Mouse (Mus musculus) embryonic stem cell, embryonic (primary cell): ENCODE measurements around the gene Lce1a2.
"Not testable (repeated sequence)": the region's sequence is repeated elsewhere in the genome, so short reads cannot be mapped to it uniquely, and the experiment has no call there.

Experiments
- CTCF ChIA-PET, 4 experiments: fragments of 300-600 bp in 2 of 4; fragments of 350-600 bp in 2 of 4; sonication (Branson Sonifier 250); formaldehyde crosslinking; loops; one replicate each; lab custom pipeline; 2022; ENCODE audit warnings: inconsistent platforms in 2 of 4; lab: Charles Lee
- POLR2A ChIA-PET, 4 experiments: fragments of 300-600 bp in 2 of 4; fragments of 350-600 bp in 2 of 4; sonication (Branson Sonifier 250); formaldehyde crosslinking; loops; one replicate each; lab custom pipeline; 2022; ENCODE audit warnings: antibody characterized with exemption in 4 of 4, inconsistent platforms in 1 of 4; lab: Charles Lee

The Lce1a2 gene

DNA sequence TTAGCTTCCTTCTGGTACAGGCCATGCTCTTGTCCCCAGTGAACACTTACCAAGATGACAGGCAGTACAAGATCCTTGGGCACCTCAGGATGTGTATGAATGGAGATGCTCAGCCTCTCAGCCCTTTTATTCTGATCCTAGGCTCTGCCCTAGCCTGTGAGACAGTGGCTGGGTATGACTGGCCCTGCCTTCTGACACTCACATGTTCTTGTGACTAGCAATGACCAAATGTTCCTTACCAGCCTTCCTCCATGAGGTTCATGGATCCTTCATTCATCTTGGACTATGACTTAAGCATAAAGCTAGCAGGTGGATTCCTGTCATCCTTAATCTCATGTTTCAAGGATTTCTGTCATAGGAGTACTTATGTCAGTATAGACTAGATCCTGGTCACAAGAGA, at the start of gene Lce1a2:
TSS of gene Lce1a2 (minus strand) at position 101 of the 400 bp plus-strand sequence.
- POLR2A ChIA-PET, result no interaction called here
- CTCF ChIA-PET, result no interaction called here

DNA sequence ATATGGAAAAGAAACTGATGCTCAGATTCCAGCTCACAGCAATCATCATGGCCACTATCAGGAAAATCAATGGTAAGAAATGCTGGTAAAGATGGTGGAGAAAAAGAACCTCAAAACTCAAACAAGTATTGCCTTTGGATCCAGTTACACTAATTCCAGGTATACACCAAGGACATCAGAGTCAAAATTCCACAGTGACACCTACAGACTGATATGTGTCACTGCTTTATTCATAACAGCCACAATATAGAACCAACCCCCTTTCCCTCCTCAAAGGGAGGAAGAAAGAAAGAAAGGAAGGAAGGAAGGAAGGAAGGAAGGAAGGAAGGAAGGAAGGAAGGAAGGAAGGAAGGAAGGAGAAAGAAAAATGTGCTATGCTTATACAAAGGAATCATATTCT, 45.0 kb upstream of the Lce1a2 start:
- ChIA-PET CTCF (no interaction called here), POLR2A (no interaction called here)

DNA sequence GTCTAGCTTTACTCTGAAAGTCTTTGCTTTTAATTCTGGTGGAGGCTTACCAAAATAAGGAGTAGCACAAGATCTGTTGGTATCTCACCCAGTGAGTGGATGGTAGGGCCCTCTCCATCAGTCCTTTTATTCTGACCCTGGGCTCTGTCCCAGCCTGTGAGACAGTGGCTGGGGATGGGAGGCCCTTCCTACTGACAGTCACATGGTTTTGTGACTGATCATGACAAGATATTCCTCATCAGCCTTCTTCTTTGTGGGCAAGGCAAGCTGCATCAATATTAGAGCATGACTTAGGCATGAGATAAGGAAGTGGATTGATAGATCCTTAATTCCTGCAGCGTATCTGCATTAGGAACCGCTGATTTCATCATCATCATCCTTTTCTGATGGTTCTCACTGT, 38.9 kb upstream of the Lce1a2 start, which contains the start of gene Lce1e:
TSS of gene Lce1e (minus strand) at position 101 of the 400 bp plus-strand sequence.
- CTCF ChIA-PET, result interaction anchor here in 1 of 4 experiments (0.9 kb wide), 1 partner anchor 199 kb away, joined by 4 read pairs; no protein-coding TSS in a partner anchor
- POLR2A ChIA-PET, result no interaction called here

DNA sequence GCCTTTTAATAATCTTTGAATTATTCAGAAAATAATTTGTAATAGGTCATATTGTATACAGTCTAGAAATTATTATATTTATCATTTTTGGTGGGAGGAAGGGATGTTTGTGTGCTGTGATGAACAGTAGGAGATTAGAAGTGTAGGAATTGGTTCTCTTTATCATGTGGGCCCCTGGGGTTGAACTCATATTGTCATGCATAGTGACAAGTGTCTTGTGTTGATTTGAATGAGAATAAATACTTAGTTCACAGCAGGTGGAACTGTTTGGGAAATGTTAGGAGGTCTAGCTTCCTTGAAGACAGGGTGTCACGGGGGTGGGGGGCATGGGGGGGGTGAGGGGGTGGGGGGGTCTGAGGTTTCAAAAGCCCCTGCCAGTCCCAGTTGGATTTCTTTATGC, 24.5 kb upstream of the Lce1a2 start:
- POLR2A ChIA-PET, result interaction anchor here in 1 of 4 experiments (0.5 kb wide), 1 partner anchor 376 kb away, joined by 3 read pairs; no protein-coding TSS in a partner anchor
- CTCF ChIA-PET, result interaction anchor here in 1 of 4 experiments (0.7 kb wide), 1 partner anchor 26 kb away, joined by 4 read pairs; no protein-coding TSS in a partner anchor

DNA sequence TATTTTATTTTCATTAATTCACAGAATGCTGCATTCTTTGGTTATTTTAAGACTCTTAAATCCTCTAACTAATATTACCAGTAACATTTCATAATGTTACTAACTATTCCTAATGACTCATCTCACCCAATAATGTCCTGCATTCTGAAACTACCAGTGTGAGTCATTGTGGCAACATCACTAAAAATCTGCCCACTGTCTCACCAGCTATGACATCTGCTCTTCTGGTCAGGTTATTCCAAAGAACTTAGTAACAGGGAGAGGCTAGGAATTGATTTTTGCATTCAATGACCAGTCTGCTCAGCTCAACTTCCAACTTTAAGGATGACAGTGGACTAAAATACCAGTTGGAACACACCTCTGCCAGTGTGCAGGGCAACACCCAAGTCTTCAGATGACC, 21.6 kb upstream of the Lce1a2 start:
- ChIA-PET CTCF (no interaction called here), POLR2A (no interaction called here)

DNA sequence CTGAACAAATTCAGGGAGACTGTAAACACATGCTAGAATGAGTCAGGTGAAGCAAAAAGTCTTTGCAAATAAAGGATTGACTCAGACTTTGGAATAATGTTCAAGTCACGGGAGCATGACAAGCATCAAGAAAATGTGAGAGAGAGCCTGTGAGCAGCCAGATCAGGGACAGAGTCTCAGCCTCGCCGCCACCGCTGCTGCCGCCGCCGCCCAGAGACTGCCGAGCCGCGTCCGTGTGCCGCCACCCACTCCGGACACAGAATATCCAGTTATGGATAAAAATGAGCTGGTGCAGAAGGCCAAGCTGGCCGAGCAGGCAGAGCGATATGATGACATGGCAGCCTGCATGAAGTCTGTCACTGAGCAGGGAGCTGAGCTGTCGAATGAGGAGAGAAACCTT, 19.0 kb upstream of the Lce1a2 start:
- POLR2A ChIA-PET, CTCF ChIA-PET: not testable (repeated sequence)

DNA sequence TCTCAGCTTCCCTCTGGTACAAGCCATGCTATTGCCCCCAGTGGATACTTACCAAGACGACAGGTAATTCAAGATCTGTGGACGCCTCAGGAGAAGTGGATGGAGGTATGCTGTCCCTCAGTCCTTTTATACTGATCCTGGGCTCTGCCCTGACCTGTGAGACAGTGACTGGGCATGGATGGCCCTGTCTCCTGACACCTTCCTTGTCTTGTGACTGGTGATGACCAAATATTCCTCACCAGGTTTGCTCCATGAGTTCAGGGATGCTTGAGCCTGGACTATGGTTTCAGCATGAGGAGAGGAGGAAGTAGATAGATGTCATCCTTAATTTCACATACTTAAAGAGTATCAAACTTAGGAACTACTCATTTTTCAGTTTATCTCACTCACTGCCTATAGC, 17.0 kb upstream of the Lce1a2 start, which contains the start of gene Lce1d:
TSS of gene Lce1d (minus strand) at position 101 of the 400 bp plus-strand sequence.
- ChIA-PET POLR2A (no interaction called here), CTCF (interaction anchor here in 1 of 4 experiments (1.2 kb wide), 1 partner anchor 79 kb away, joined by 3 read pairs; no protein-coding TSS in a partner anchor)

DNA sequence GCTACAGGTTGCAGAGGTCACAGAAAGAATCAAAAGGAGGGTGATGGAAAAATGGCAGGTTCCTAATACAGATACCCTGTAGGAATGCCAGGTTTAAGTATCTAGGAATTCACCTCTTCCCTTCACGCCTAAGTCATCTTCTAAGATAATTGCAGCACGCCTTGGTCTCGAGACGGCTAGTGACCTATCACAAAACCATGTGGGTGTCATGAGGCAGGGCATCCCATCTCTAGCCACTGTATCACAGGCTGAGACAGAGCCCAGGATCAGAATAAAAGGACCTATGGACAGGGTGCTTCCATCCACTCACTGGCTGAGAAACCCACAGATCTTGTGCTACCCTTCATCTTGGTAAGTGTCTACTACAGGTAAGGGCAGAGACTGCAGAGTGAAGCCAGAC, 8.8 kb upstream of the Lce1a2 start, which contains the start of gene Lce1c:
TSS of gene Lce1c (plus strand) at position 301 of the 400 bp plus-strand sequence.
- POLR2A ChIA-PET, result no interaction called here
- CTCF ChIA-PET, result interaction anchor here in 1 of 4 experiments (0.6 kb wide), 1 partner anchor 82 kb away, joined by 4 read pairs; no protein-coding TSS in a partner anchor

DNA sequence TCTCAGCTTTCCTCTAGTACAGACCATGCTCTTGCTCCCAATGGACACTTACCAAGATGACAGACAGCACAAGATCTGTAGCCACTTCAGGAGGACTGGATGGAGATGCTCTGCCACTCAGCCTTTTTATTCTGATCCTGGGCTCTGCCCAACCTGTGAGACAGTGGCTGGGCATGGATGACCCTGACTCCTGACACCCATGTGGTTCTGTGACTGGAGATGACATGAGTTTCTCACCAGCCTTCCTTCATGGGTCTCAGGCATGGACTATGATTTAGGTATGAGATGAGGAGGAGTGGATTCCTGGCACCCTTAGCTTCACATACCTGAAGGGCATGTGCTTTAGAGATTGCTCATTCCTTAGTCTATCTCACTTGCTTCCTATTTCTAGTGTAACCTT, 13.3 kb downstream of the Lce1a2 start, which contains the start of gene Lce1b:
TSS of gene Lce1b (minus strand) at position 101 of the 400 bp plus-strand sequence.
- POLR2A ChIA-PET, result no interaction called here
- CTCF ChIA-PET, result no interaction called here

DNA sequence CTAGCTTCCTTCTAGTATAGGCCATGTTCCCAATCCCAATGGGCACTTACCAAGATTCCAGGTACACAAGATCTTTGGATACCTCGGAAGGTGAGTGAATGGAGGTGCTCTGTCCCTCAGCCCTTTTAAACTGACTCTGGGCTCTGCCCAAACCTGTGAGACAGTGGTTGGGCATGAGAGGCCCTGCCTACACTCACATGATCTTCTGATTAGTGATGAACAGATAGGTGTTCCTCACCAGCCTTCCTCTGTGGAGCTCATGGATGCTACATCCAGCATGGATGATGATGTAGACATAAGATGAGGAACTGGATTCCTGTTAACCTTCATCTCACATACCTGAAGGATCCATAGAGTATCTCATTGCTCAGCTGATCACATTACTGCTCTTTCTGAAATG, 21.9 kb downstream of the Lce1a2 start, which contains the start of gene Lce1a1:
TSS of gene Lce1a1 (minus strand) at position 101 of the 400 bp plus-strand sequence.
- CTCF ChIA-PET, result no interaction called here
- POLR2A ChIA-PET, result no interaction called here

DNA sequence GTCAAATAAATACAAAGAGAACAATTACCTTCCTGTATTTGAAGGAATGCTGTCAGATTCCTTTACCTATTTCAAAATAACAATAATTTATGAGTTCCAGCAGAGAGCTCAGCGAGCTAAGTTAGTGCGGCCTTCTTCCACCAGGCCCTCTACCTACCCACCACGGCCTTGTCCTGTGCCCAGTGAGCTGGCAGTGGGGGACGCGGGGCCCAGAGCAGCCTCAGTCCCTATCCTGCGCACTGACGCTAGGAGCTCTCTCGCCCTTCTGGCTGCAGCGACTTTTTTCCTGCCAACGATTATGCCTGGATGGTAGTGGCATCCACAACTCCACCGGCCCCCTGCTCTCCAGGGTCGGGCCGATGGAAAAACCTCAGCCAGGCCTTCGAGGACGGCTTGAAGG, 30.3 kb downstream of the Lce1a2 start:
- CTCF ChIA-PET, result no interaction called here
- POLR2A ChIA-PET, result no interaction called here

DNA sequence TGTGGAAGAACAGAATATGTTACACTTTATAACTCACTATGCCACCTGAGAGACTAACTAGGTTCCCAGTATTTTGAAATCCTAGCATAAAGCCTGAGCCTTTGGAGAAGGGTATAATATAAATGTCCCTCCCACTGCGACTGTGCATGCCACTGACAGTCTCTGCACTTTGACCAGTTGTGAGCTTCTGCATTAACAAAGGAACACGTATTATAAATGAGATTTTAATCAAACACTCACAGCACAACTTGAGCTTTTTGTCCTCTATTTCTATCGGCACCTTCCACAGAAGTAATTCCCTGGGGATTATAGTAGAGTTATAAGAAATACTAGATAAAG, 31.5 kb downstream of the Lce1a2 start:
- ChIA-PET POLR2A (no interaction called here), CTCF (no interaction called here)

DNA sequence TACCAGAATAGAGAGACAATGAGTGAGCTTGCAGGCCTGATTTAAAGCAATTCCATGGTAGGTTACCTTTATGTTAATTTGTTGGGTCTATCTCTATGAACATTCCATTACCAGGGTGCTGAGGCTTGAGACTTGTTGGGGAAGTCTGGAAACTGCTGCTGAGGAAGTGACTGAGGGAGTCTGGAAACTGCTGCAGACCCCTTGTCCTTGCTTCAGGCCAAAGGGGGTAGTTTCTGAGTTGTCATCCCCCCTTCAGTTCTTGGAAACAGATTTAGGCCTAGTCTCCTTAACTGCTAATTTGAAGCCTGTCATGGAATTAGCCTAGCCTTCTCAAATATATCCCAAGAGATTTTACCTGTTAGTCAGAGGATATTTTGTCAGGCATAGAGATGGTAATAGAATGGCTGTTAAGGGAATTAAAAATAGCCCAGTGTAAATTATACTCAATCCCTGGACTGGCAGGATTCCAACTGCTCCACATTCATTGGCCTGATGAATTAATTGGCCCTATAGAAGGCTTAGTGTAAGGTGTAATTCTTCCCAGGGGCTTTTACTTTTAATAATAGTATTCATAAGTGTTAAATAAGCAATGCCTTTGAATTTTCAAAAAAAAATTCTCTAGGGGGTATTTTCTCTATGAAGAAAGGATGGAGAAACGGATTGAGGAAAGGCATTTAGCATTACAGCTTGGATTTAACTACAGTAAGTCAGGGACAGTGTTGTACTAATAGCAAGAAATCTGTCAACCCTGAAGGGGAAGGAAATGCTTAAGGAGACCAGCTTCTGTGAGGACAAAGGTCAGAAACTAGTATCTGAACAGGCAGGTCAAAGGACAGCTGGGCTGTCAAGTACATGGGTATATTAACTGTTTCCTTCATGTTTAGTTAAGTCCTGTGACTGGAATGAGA, 32.1 kb downstream of the Lce1a2 start:
- POLR2A ChIA-PET, result no interaction called here
- CTCF ChIA-PET, result no interaction called here

DNA sequence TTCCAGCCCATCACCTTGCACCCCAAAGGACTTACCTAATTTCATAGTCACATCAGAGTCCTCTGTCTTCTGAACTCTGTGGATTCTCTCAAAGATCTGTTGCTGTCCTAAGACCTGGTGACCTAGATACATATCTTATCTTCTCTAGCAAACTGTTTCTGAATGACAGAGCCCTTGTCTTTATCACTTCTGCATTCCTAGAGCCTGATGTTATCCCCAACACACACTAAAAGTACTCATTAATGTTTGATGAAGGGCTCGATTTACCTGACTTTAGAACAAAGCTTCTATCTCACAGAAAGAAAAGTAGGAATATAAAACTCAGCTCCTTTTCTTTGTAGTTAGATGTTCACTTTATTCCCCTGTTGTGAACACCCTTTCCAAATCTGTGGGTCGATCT, 48.6 kb downstream of the Lce1a2 start, which contains the start of gene Lce6a:
TSS of gene Lce6a (minus strand) at position 101 of the 400 bp plus-strand sequence.
- ChIA-PET CTCF (no interaction called here), POLR2A (no interaction called here)
